In genomic region chr13:78104851-78105250, GRCm38 (mm10) we compare ENCODE assay signal across 22 mouse cellular contexts.
"Had no signal": no experiment of that assay in that cellular context is flagged by ENCODE, and none has a peak within 500 bp of the region (broad histone marks: within the 10 kb centered on the region; RNA-seq: fewer than 3 reads in every experiment).

No protein-coding gene starts in this region.

- H3K4me1 ChIP-seq: hindbrain, embryonic 13.5 days; limb, embryonic 15.5 days; liver, embryonic 12.5 days had no signal

- H3K27me3 ChIP-seq: hindbrain, embryonic 13.5 days; hindbrain, embryonic 15.5 days; limb, embryonic 13.5 days; limb, embryonic 15.5 days; liver, embryonic 12.5 days had no signal

- H3K9me3 ChIP-seq: hindbrain, embryonic 13.5 days; hindbrain, embryonic 15.5 days; kidney, embryonic 15.5 days; limb, embryonic 13.5 days; limb, embryonic 15.5 days; liver, embryonic 12.5 days had no signal

- DNase-seq: forebrain, postnatal 0 days; gastrocnemius, postnatal 14 days; gastrocnemius, postnatal 36 days; heart, adult 11 months; heart, postnatal 10 days; heart, postnatal 36 days; kidney, adult 11 months; kidney, adult 8-10 months; kidney, postnatal 10 days; kidney, postnatal 25 days; layer of hippocampus, adult 9-11 months; layer of hippocampus, postnatal 36 days; left cerebral cortex, postnatal 4 days had no signal

- H3K4me3 ChIP-seq: hindbrain, embryonic 13.5 days; hindbrain, embryonic 15.5 days; kidney, embryonic 15.5 days; limb, embryonic 13.5 days; limb, embryonic 15.5 days; liver, embryonic 12.5 days had no signal

- ATAC-seq: forebrain, postnatal 0 days; hindbrain, postnatal 0 days; intestine, embryonic 16.5 days; liver, embryonic 12.5 days had no signal

- H3K4me2 ChIP-seq: hindbrain, embryonic 13.5 days; hindbrain, embryonic 15.5 days; kidney, embryonic 15.5 days; limb, embryonic 13.5 days; limb, embryonic 15.5 days; liver, embryonic 12.5 days had no signal

- H3K36me3 ChIP-seq: hindbrain, embryonic 13.5 days; hindbrain, embryonic 15.5 days; kidney, embryonic 15.5 days; limb, embryonic 13.5 days; limb, embryonic 15.5 days; liver, embryonic 12.5 days had no signal

- H3K9ac ChIP-seq: forebrain, postnatal 0 days; hindbrain, embryonic 13.5 days; hindbrain, embryonic 15.5 days; kidney, embryonic 15.5 days; limb, embryonic 13.5 days; limb, embryonic 15.5 days; liver, embryonic 12.5 days; liver, embryonic 14.5 days had no signal

- H3K27ac ChIP-seq: hindbrain, embryonic 13.5 days; hindbrain, embryonic 15.5 days; hindbrain, postnatal 0 days; kidney, embryonic 15.5 days; limb, embryonic 13.5 days; limb, embryonic 15.5 days; liver, embryonic 12.5 days; liver, embryonic 14.5 days had no signal
